ENCODE assay signal across 10 mouse cellular contexts in genomic region chr12:112154476-112154875, GRCm38 (mm10). TPM values are rescaled to one million over a fixed set of nuclear protein-coding genes. Genes with fewer than 3 reads are reported as not detected.
DNase-seq lines count a peak whose midpoint lies in the region; ATAC-seq and TF ChIP-seq lines count a peak whose summit lies in the region.
"Had no signal": no experiment of that assay in that cellular context is flagged by ENCODE, and none has a peak within 500 bp of the region (broad histone marks: within the 10 kb centered on the region; RNA-seq: fewer than 3 reads in every experiment).

No protein-coding gene starts in this region.

- no peak for ATAC-seq in hindbrain, embryonic 11.5 days (ENCODE audit: low FRiP score)
- no peak for ATAC-seq in stomach, embryonic 15.5 days (ENCODE audit: insufficient read depth, low FRiP score, low read depth)
- no peak for ATAC-seq in stomach, postnatal 0 days (ENCODE audit: low FRiP score, low TSS enrichment)
- no peak for ATAC-seq in hindbrain, postnatal 0 days
- ATAC-seq in stomach, embryonic 16.5 days (ENCODE audit: insufficient read depth, low FRiP score): no peak

- H3K27me3 ChIP-seq in hindbrain, embryonic 10.5 days (ENCODE audit: insufficient read depth, poor library complexity, severe bottlenecking): peaks cover 76% of the 10 kb centered on the region
- peaks cover 13% of the 10 kb centered on the region; the same call in 1 of the 2 replicates for H3K27me3 ChIP-seq in hindbrain, embryonic 11.5 days (ENCODE audit: control insufficient read depth, insufficient read depth, low read length)
- no peaks in the 10 kb centered on the region for H3K27me3 ChIP-seq in stomach, embryonic 15.5 days (replicated peaks)
- no peaks in the 10 kb centered on the region for H3K27me3 ChIP-seq in stomach, postnatal 0 days (ENCODE audit: control insufficient read depth, insufficient read depth, low read length)
- H3K27me3 ChIP-seq in hindbrain, postnatal 0 days (ENCODE audit: insufficient read depth, low read length): no peaks in the 10 kb centered on the region
- H3K27me3 ChIP-seq in stomach, embryonic 16.5 days (ENCODE audit: control insufficient read depth, insufficient read depth, low read length): no peaks in the 10 kb centered on the region

- no peak for TF ChIP-seq CTCF in stomach, postnatal 0 days (IDR thresholded peaks at IDR 0.05; ENCODE audit: low read depth)
- no peak for TF ChIP-seq CTCF in hindbrain, postnatal 0 days (IDR thresholded peaks at IDR 0.05; ENCODE audit: low read depth)

- no peak for DNase-seq in hindbrain, embryonic 10.5 days (ENCODE audit: low spot score)
- DNase-seq in hindbrain, embryonic 11.5 days (ENCODE audit: low spot score): no peak
- DNase-seq in stomach, postnatal 0 days (ENCODE audit: low spot score): no peak
- DNase-seq in hindbrain, postnatal 0 days (ENCODE audit: low spot score): peak; percentile 15
- DNase-seq in thymus, postnatal 0 days (ENCODE audit: low spot score): no peak
- DNase-seq in retina, embryonic 14.5 days (ENCODE audit: low spot score): no peak
- DNase-seq: cerebellum, postnatal 36 days had no signal

- H3K4me2 ChIP-seq in hindbrain, embryonic 11.5 days (replicated peaks; ENCODE audit: low read depth, low read length): no peak overlapping the region
- H3K4me2 ChIP-seq in stomach, embryonic 15.5 days: no peak overlapping the region
- H3K4me2 ChIP-seq in stomach, postnatal 0 days (replicated peaks; ENCODE audit: low read depth): no peak overlapping the region
- H3K4me2 ChIP-seq in hindbrain, postnatal 0 days (ENCODE audit: low read depth, low read length): no peak overlapping the region
- H3K4me2 ChIP-seq in stomach, embryonic 16.5 days (ENCODE audit: low read depth, low read length): no peak overlapping the region

- no peak overlapping the region for H3K9ac ChIP-seq in hindbrain, embryonic 11.5 days (ENCODE audit: low read depth, low read length)
- no peak overlapping the region for H3K9ac ChIP-seq in stomach, embryonic 15.5 days
- H3K9ac ChIP-seq in stomach, postnatal 0 days (ENCODE audit: low read length): no peak overlapping the region
- no peak overlapping the region for H3K9ac ChIP-seq in hindbrain, postnatal 0 days (replicated peaks; ENCODE audit: low read length)
- H3K9ac ChIP-seq in stomach, embryonic 16.5 days (ENCODE audit: low read length): no peak overlapping the region; the same call in 1 of the 2 replicates

- TF ChIP-seq EP300 in stomach, postnatal 0 days (optimal IDR thresholded peaks at IDR 0.05): no peak

- H3K36me3 ChIP-seq in hindbrain, embryonic 10.5 days: peaks cover 26% of the 10 kb centered on the region
- no peaks in the 10 kb centered on the region for H3K36me3 ChIP-seq in hindbrain, embryonic 11.5 days (ENCODE audit: control insufficient read depth, insufficient read depth, low read length)
- no peaks in the 10 kb centered on the region for H3K36me3 ChIP-seq in stomach, embryonic 15.5 days
- no peaks in the 10 kb centered on the region for H3K36me3 ChIP-seq in stomach, postnatal 0 days (ENCODE audit: control insufficient read depth, insufficient read depth, low read length)
- H3K36me3 ChIP-seq in hindbrain, postnatal 0 days (ENCODE audit: insufficient read depth, low read length): no peaks in the 10 kb centered on the region
- no peaks in the 10 kb centered on the region for H3K36me3 ChIP-seq in stomach, embryonic 16.5 days (ENCODE audit: control insufficient read depth, insufficient read depth, low read length)

- peaks cover 98% of the 10 kb centered on the region for H3K4me1 ChIP-seq in hindbrain, embryonic 10.5 days (replicated peaks)
- peaks cover 15% of the 10 kb centered on the region for H3K4me1 ChIP-seq in hindbrain, embryonic 11.5 days (replicated peaks; ENCODE audit: control insufficient read depth, insufficient read depth, low read length)
- H3K4me1 ChIP-seq in stomach, embryonic 15.5 days: peaks cover 16% of the 10 kb centered on the region
- H3K4me1 ChIP-seq in stomach, postnatal 0 days (replicated peaks; ENCODE audit: control insufficient read depth, insufficient read depth): no peaks in the 10 kb centered on the region
- H3K4me1 ChIP-seq in hindbrain, postnatal 0 days (ENCODE audit: insufficient read depth, low read length): peaks cover 14% of the 10 kb centered on the region; the same call in 1 of the 2 replicates
- H3K4me1 ChIP-seq in stomach, embryonic 16.5 days (ENCODE audit: control insufficient read depth, insufficient read depth, low read length): peaks cover 19% of the 10 kb centered on the region

- WGBS in hindbrain, embryonic 10.5 days: 44% methylated on average over 5 of the region's 5 CpGs
- WGBS in hindbrain, embryonic 11.5 days: 56% methylated on average over 5 of the region's 5 CpGs
- WGBS in stomach, embryonic 15.5 days: 45% methylated on average over 5 of the region's 5 CpGs
- WGBS in stomach, postnatal 0 days: 56% methylated on average over 4 of the region's 5 CpGs
- 54% methylated on average over 5 of the region's 5 CpGs for WGBS in hindbrain, postnatal 0 days
- 72% methylated on average over 4 of the region's 5 CpGs for WGBS in stomach, embryonic 16.5 days

- H3K4me3 ChIP-seq in hindbrain, embryonic 10.5 days: no peak overlapping the region
- no peak overlapping the region for H3K4me3 ChIP-seq in hindbrain, embryonic 11.5 days (ENCODE audit: low read depth, low read length)
- no peak overlapping the region for H3K4me3 ChIP-seq in stomach, embryonic 15.5 days (replicated peaks)
- no peak overlapping the region for H3K4me3 ChIP-seq in stomach, postnatal 0 days (ENCODE audit: low read depth, low read length)
- no peak overlapping the region for H3K4me3 ChIP-seq in hindbrain, postnatal 0 days (ENCODE audit: low read length)
- no peak overlapping the region for H3K4me3 ChIP-seq in stomach, embryonic 16.5 days (replicated peaks; ENCODE audit: low read length)

- no peaks in the 10 kb centered on the region for H3K9me3 ChIP-seq in hindbrain, embryonic 10.5 days
- no peaks in the 10 kb centered on the region for H3K9me3 ChIP-seq in hindbrain, embryonic 11.5 days (ENCODE audit: control insufficient read depth, low read length)
- H3K9me3 ChIP-seq in stomach, embryonic 15.5 days: no peaks in the 10 kb centered on the region
- no peaks in the 10 kb centered on the region for H3K9me3 ChIP-seq in stomach, postnatal 0 days (ENCODE audit: control insufficient read depth, low read length)
- H3K9me3 ChIP-seq in hindbrain, postnatal 0 days (ENCODE audit: low read length): no peaks in the 10 kb centered on the region
- H3K9me3 ChIP-seq in stomach, embryonic 16.5 days (replicated peaks; ENCODE audit: control insufficient read depth, low read length): no peaks in the 10 kb centered on the region

- H3K27ac ChIP-seq in hindbrain, embryonic 10.5 days: peak overlapping the region; percentile 86
- no peak overlapping the region for H3K27ac ChIP-seq in hindbrain, embryonic 11.5 days (ENCODE audit: low read depth, low read length)
- H3K27ac ChIP-seq in stomach, embryonic 15.5 days: peak overlapping the region; percentile 67
- H3K27ac ChIP-seq in stomach, postnatal 0 days (replicated peaks): no peak overlapping the region
- peak overlapping the region; percentile 49; the same call in 1 of the 2 replicates for H3K27ac ChIP-seq in hindbrain, postnatal 0 days
- H3K27ac ChIP-seq in stomach, embryonic 16.5 days (ENCODE audit: low read length): peak overlapping the region; percentile 56; the same call in 1 of the 2 replicates

RNA-seq across cellular contexts. Expression of gene Kif26a, which starts 8.5 kb away (rescaled TPM):
- polyA plus RNA-seq in hindbrain, embryonic 10.5 days (2016; fragmentation: Nextera tagmentation; extraction: Ambion mirVana): 2.7 and 3.1 TPM in 2 replicates
- polyA plus RNA-seq in hindbrain, embryonic 11.5 days (2014; fragmentation: Nextera tagmentation; extraction: Ambion mirVana): 2.0 and 2.2 TPM in 2 replicates
- 2.9 and 3.2 TPM in 2 replicates for polyA plus RNA-seq in stomach, embryonic 15.5 days (2015; fragmentation: Nextera tagmentation; extraction: Ambion mirVana)
- polyA plus RNA-seq in stomach, postnatal 0 days (2015; fragmentation: Nextera tagmentation; extraction: Ambion mirVana): 0.75 and 0.80 TPM in 2 replicates
- 25.1 and 26.3 TPM in 2 replicates for total RNA-seq in hindbrain, postnatal 0 days (2014; rRNA removed)
- 1.8 and 1.9 TPM in 2 replicates for polyA plus RNA-seq in hindbrain, postnatal 0 days (2015; fragmentation: Nextera tagmentation; extraction: Ambion mirVana)
- polyA plus RNA-seq in stomach, embryonic 16.5 days (2015; fragmentation: Nextera tagmentation; extraction: Ambion mirVana): 2.6 and 3.5 TPM in 2 replicates
- polyA plus RNA-seq in thymus, postnatal 0 days (2015; fragmentation: Nextera tagmentation; extraction: Ambion mirVana): 0.87 and 0.92 TPM in 2 replicates
- total RNA-seq: megakaryocyte progenitor cell, adult 5-6 weeks had no signal

RNA-seq across cellular contexts. Expression of gene Aspg, which starts 48.0 kb away (rescaled TPM):
- 1.4 and 2.1 TPM in 2 replicates for polyA plus RNA-seq in hindbrain, embryonic 10.5 days (2016; fragmentation: Nextera tagmentation; extraction: Ambion mirVana)
- 0.52 and 0.65 TPM in 2 replicates for polyA plus RNA-seq in hindbrain, embryonic 11.5 days (2014; fragmentation: Nextera tagmentation; extraction: Ambion mirVana)
- polyA plus RNA-seq in stomach, embryonic 15.5 days (2015; fragmentation: Nextera tagmentation; extraction: Ambion mirVana): 6.1 and 9.2 TPM in 2 replicates
- polyA plus RNA-seq in stomach, postnatal 0 days (2015; fragmentation: Nextera tagmentation; extraction: Ambion mirVana): 6.0 and 6.9 TPM in 2 replicates
- total RNA-seq in hindbrain, postnatal 0 days (2014; rRNA removed): 1.8 and 7.8 TPM in 2 replicates
- polyA plus RNA-seq in hindbrain, postnatal 0 days (2015; fragmentation: Nextera tagmentation; extraction: Ambion mirVana): 1.8 and 2.2 TPM in 2 replicates
- polyA plus RNA-seq in stomach, embryonic 16.5 days (2015; fragmentation: Nextera tagmentation; extraction: Ambion mirVana): 3.8 and 5.2 TPM in 2 replicates
- polyA plus RNA-seq in thymus, postnatal 0 days (2015; fragmentation: Nextera tagmentation; extraction: Ambion mirVana): 0.82 and 0.85 TPM in 2 replicates
- total RNA-seq: megakaryocyte progenitor cell, adult 5-6 weeks had no signal

Comparison
In these comparisons a context has a peak if more than half of its experiments do, and no peak if none do; other contexts are left out.
1. H3K27ac ChIP-seq: peak in hindbrain, embryonic 10.5 days (single experiment), stomach, embryonic 15.5 days (single experiment), hindbrain, postnatal 0 days (single experiment) and stomach, embryonic 16.5 days (single experiment); none in hindbrain, embryonic 11.5 days (single experiment) and stomach, postnatal 0 days (single experiment).